8 mouse cellular contexts compared by ENCODE assay signal in the genomic region with DNA sequence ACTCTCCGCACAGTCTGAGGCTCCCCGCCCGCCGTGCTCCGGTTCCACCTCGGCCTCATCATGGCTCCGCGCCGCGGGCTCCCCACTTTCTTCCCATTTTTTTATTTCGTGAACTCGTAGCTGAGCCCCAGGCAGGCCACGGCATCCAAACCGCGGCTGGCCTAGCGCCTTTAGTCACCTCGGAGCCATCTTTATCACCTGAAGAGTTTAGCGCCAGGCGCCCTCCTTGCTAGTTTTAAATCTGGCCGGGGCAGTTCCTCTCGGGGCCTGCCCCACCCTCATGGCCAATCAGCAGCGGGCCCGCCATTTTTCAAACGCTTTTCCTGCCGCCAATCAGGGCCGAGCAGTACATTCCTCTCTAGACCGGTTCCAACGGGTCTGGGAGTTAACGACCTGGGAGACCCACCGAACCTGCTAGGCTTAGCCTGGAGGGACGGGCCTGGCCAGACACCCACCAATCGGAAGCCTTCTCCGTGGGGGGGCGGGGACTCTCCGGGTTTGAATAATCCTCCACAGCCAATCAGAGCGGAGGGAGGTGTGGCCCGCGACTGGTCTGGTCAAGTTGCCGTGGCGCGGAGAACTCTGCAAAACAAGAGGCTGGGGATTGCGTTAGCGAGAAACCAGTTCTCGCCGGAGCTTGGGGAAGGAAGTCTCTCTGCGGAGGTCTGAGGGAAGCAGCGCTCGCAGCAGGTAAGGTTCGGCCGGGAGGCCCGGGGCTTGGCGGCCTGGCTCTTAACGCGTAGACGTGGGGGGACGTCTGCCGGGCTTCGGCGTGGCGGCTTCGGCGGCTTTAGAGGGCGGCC. TPM values are rescaled to one million over a fixed set of nuclear protein-coding genes. Genes with fewer than 3 reads are reported as not detected.
DNase-seq lines count a peak whose midpoint lies in the region; ATAC-seq lines count a peak whose summit lies in the region.

A gene (plus strand): TSS at position 592 of the 803 bp plus-strand sequence.

- peaks cover 29% of the 10 kb centered on the region for H3K36me3 ChIP-seq in heart, embryonic 13.5 days
- peaks cover 34% of the 10 kb centered on the region for H3K36me3 ChIP-seq in liver, embryonic 12.5 days
- H3K36me3 ChIP-seq in stomach, embryonic 15.5 days = peaks cover 8% of the 10 kb centered on the region; the same call in 1 of the 2 replicates

- no peaks in the 10 kb centered on the region for H3K9me3 ChIP-seq in heart, embryonic 13.5 days
- H3K9me3 ChIP-seq in liver, embryonic 12.5 days (replicated peaks) = no peaks in the 10 kb centered on the region
- no peaks in the 10 kb centered on the region; the same call in 1 of the 2 replicates for H3K9me3 ChIP-seq in stomach, embryonic 15.5 days

- peak within 1 kb of the TSS; percentile 97 for H3K4me2 ChIP-seq in heart, embryonic 13.5 days
- H3K4me2 ChIP-seq in liver, embryonic 12.5 days = peak within 1 kb of the TSS; percentile 95
- peak within 1 kb of the TSS; percentile 92 for H3K4me2 ChIP-seq in stomach, embryonic 15.5 days

- DNase-seq in CD4-positive, CD25-positive, alpha-beta regulatory T cell, adult 2 months (ENCODE audit: low read depth, low spot score) = peak; percentile 98
- DNase-seq in fat pad, adult 2 months (ENCODE audit: extremely low read depth, low read depth, low spot score) = peak; percentile 93
- peak; percentile 100 for DNase-seq in kidney, postnatal 10 days
- DNase-seq in natural killer cell, adult 2 months (ENCODE audit: low spot score in 2 of 2) = peak; percentile 100

- peak within 1 kb of the TSS; percentile 55 for H3K27ac ChIP-seq in brown adipose tissue, adult 24 weeks (replicated peaks; ENCODE audit: low read depth, low read length)
- H3K27ac ChIP-seq in heart, embryonic 13.5 days (replicated peaks) = peak within 1 kb of the TSS; percentile 100
- H3K27ac ChIP-seq in liver, embryonic 12.5 days = peak within 1 kb of the TSS; percentile 100
- H3K27ac ChIP-seq in stomach, embryonic 15.5 days = peak within 1 kb of the TSS; percentile 100

- 0 out of 2 replicates have a peak, but pooled peaks cover 3% of the 10 kb centered on the region for H3K4me1 ChIP-seq in brown adipose tissue, adult 24 weeks (ENCODE audit: control insufficient read depth, insufficient read depth, insufficient read length, low read length)
- H3K4me1 ChIP-seq in heart, embryonic 13.5 days = peaks cover 18% of the 10 kb centered on the region
- H3K4me1 ChIP-seq in liver, embryonic 12.5 days = peaks cover 36% of the 10 kb centered on the region
- H3K4me1 ChIP-seq in stomach, embryonic 15.5 days = 0 out of 2 replicates have a peak, but pooled peaks cover 6% of the 10 kb centered on the region

- ATAC-seq in heart, embryonic 13.5 days (ENCODE audit: extremely low read depth, insufficient number of reproducible peaks, low FRiP score, low TSS enrichment) = peak; percentile 100
- peak; percentile 99 for ATAC-seq in liver, embryonic 12.5 days
- ATAC-seq in stomach, embryonic 15.5 days (ENCODE audit: insufficient read depth, low FRiP score, low read depth) = peak; percentile 100

- peak within 1 kb of the TSS; percentile 88 for H3K4me3 ChIP-seq in brown adipose tissue, adult 24 weeks (ENCODE audit: insufficient read depth, low read depth, low read length)
- H3K4me3 ChIP-seq in heart, embryonic 13.5 days = peak within 1 kb of the TSS; percentile 96
- H3K4me3 ChIP-seq in liver, embryonic 12.5 days = peak within 1 kb of the TSS; percentile 93
- peak within 1 kb of the TSS; percentile 90 for H3K4me3 ChIP-seq in stomach, embryonic 15.5 days (replicated peaks)

- 2% methylated on average over 63 of the region's 63 CpGs for WGBS in heart, embryonic 13.5 days
- WGBS in liver, embryonic 12.5 days (ENCODE audit: insufficient replicate concordance) = under 1% methylated on average over 63 of the region's 63 CpGs
- WGBS in stomach, embryonic 15.5 days = under 1% methylated on average over 63 of the region's 63 CpGs

- peak within 1 kb of the TSS; percentile 100 for H3K9ac ChIP-seq in heart, embryonic 13.5 days
- H3K9ac ChIP-seq in liver, embryonic 12.5 days = peak within 1 kb of the TSS; percentile 100
- H3K9ac ChIP-seq in stomach, embryonic 15.5 days = peak within 1 kb of the TSS; percentile 98

- H3K27me3 ChIP-seq in heart, embryonic 13.5 days (replicated peaks) = no peaks in the 10 kb centered on the region
- no peaks in the 10 kb centered on the region for H3K27me3 ChIP-seq in liver, embryonic 12.5 days (replicated peaks)
- H3K27me3 ChIP-seq in stomach, embryonic 15.5 days (replicated peaks) = no peaks in the 10 kb centered on the region

RNA-seq across cellular contexts. Expression of the gene that starts here (rescaled TPM):
- polyA plus RNA-seq in brown adipose tissue, adult 24 weeks (2012; ENCODE audit: insufficient read depth, insufficient read length, missing spikeins) = 2.1 and 4.9 TPM in 2 replicates
- polyA plus RNA-seq in heart, embryonic 13.5 days (2015; fragmentation: Nextera tagmentation; extraction: Ambion mirVana) = 221 and 261 TPM in 2 replicates
- polyA plus RNA-seq in liver, embryonic 12.5 days (2016; fragmentation: Nextera tagmentation; extraction: Ambion mirVana) = 380 and 430 TPM in 2 replicates
- 312 and 353 TPM in 2 replicates for polyA plus RNA-seq in stomach, embryonic 15.5 days (2015; fragmentation: Nextera tagmentation; extraction: Ambion mirVana)

Comparison
In these comparisons a context has a peak if more than half of its experiments do, and no peak if none do; other contexts are left out.
1. Peak in every context shown above with its lines: DNase-seq, ATAC-seq, H3K4me3 ChIP-seq and H3K27ac ChIP-seq.
2. RNA of the gene that starts here (polyA plus RNA-seq): 380 to 430 TPM in liver, embryonic 12.5 days, 312 to 353 TPM in stomach, embryonic 15.5 days and 221 to 261 TPM in heart, embryonic 13.5 days; 2.1 to 4.9 TPM in brown adipose tissue, adult 24 weeks; every median in the first group is over 10 times any median in the second.